Mouse (Mus musculus) ES-Bruce4 (cell line): ENCODE data around the gene Slfn9.

Source experiments
- CTCF ChIP-seq: IDR thresholded peaks from one replicate; pipeline ENCODE4 v1.8.1; 2011; ENCODE audit warnings: low read depth, low read length
- EP300 ChIP-seq: IDR thresholded peaks from 2 replicates; pipeline ENCODE4 v1.6.1; 2011; ENCODE audit warnings: low read depth, low read length; ENCODE audit not compliant: insufficient read depth
- POLR2A ChIP-seq: IDR thresholded peaks from one replicate; pipeline ENCODE4 v1.8.1; 2011; ENCODE audit warnings: low read length; ENCODE audit not compliant: insufficient read depth

DNA sequence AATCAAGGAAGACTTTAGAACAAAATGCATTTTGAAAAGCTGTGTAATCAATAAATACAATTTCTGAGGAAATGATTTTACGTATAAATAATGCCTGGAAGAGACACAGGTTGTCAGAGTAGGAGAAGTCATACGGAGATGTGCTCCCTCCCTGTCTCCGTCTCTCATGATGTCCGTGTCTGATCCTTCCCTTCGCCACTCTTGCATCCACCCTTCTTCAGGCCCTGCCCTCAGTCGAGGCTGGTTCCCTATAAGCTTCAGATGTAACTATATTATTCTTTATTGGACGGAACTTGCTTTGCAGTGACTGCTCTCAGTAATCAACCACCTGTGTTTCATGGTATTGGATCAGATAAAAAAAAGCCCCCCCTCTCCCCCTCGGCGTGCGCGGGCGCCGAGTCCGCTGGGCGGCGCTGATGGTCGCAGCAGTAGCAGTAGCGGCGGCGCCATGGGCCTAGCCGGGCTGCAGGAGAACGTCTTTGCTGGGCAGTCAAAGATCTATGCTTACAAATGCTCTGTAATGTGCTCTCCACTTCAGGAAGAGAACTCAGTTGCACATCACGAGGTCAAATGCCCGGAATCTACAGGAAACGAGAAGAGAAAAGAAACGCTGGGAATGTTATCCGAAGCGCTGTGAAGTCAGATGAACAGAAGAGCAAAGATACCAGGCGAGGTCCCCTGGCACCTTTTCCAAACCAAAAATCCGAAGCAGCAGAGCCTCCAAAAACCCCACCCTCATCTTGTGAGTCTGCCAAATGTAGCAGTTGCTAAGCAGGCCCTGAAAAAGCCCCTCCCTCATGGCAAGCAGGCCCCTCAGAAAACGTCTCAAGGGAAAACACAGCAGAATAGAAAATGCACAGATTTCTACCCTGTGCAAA is 20.7 kb downstream of the Slfn9 start:
- TF ChIP-seq CTCF (peak; percentile 46), POLR2A (no peak), EP300 (no peak)
